Mouse (Mus musculus) hindbrain, embryonic 13.5 days (tissue): ENCODE measurements around the gene Ninj1. TPM values are rescaled to one million over a fixed set of nuclear protein-coding genes. Genes with fewer than 3 reads are reported as not detected.

Experiments used
- ATAC-seq: fragments of 200-750 bp; cut with Nextera tagmentation; 2 replicates; pipeline ENCODE4 v1.8.0; 2017; ENCODE audit warnings: moderate TSS enrichment; ENCODE audit not compliant: low FRiP score
- H3K27ac ChIP-seq: fragments of 300-500 bp; sonication (generic); 2 replicates; pipeline ENCODE4 v1.5.1; 2015; ENCODE audit warnings: inconsistent platforms, mild to moderate bottlenecking, moderate library complexity
- H3K27me3 ChIP-seq: fragments of 300-500 bp; sonication (generic); 2 replicates; pipeline ENCODE4 v1.6.1; 2015; ENCODE audit warnings: mild to moderate bottlenecking, inconsistent platforms
- H3K36me3 ChIP-seq: fragments of 300-500 bp; sonication (generic); 2 replicates; pipeline ENCODE4 v1.6.1; 2015; ENCODE audit warnings: mild to moderate bottlenecking, inconsistent platforms
- H3K4me1 ChIP-seq: fragments of 300-500 bp; sonication (generic); replicated peaks from 2 replicates; pipeline ENCODE4 v1.6.1; 2015; ENCODE audit warnings: inconsistent platforms
- H3K4me2 ChIP-seq: fragments of 300-500 bp; sonication (generic); 2 replicates; pipeline ENCODE4 v1.6.1; 2015; ENCODE audit warnings: inconsistent platforms, mild to moderate bottlenecking, moderate library complexity
- H3K4me3 ChIP-seq: fragments of 300-500 bp; sonication (generic); 2 replicates; pipeline ENCODE4 v1.5.1; 2015; ENCODE audit warnings: mild to moderate bottlenecking, inconsistent platforms
- H3K9ac ChIP-seq: fragments of 300-500 bp; sonication (generic); 2 replicates; pipeline ENCODE4 v1.6.1; 2015; ENCODE audit warnings: mild to moderate bottlenecking, inconsistent platforms
- H3K9me3 ChIP-seq: fragments of 300-500 bp; sonication (generic); 2 replicates; pipeline ENCODE4 v1.6.1; 2016; ENCODE audit warnings: inconsistent platforms
- WGBS: fragments of 180-500 bp; shearing (Covaris S2); methylation state at CpG from one replicate; pipeline ENCODE4 v1.1.7; 2015; 5-methylcytosine and 5-hydroxymethylcytosine counted together
- polyA plus RNA-seq: library from polyadenylated mRNA; unstranded; fragments of >200 nt; fragmentation: Nextera tagmentation; extraction: Ambion mirVana; gene quantifications from 2 replicates; pipeline ENCODE4 v1.2.1, GENCODE M21; 2015

Gene Ninj1
- polyA plus RNA-seq, 1 experiment from 2014 or later: 19.9 TPM

DNA sequence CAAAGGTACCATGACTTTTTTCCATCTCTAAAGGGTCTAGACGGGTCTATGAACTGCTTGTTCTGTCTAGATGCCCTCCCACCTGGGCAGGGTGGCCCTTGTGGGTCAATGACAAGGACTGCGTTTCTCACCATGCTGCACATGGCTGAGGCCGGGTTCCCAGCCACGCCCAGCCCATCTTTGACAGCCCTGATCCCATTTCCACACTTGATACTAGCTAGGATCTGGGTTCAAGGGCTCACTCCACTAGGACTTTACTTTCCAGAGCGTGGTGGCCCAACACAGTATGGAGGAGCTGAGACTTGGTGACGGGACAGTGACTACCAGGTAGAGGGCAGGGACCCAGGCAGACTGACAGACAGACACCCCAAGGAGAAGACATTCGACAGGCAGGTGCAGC lies 15.3 kb downstream of the Ninj1 start:
- WGBS: 92% methylated on average over 7 of the region's 7 CpGs
- Histone ChIP-seq H3K4me2 (no peak overlapping the region), H3K27ac (no peak overlapping the region), H3K4me1 (0 out of 2 replicates have a peak, but pooled peaks cover 5% of the 10 kb centered on the region), H3K9me3 (no peaks in the 10 kb centered on the region), H3K9ac (no peak overlapping the region), H3K4me3 (no peak overlapping the region), H3K36me3 (no peaks in the 10 kb centered on the region), H3K27me3 (peaks cover 15% of the 10 kb centered on the region; the same call in 1 of the 2 replicates)
- ATAC-seq: no peak

DNA sequence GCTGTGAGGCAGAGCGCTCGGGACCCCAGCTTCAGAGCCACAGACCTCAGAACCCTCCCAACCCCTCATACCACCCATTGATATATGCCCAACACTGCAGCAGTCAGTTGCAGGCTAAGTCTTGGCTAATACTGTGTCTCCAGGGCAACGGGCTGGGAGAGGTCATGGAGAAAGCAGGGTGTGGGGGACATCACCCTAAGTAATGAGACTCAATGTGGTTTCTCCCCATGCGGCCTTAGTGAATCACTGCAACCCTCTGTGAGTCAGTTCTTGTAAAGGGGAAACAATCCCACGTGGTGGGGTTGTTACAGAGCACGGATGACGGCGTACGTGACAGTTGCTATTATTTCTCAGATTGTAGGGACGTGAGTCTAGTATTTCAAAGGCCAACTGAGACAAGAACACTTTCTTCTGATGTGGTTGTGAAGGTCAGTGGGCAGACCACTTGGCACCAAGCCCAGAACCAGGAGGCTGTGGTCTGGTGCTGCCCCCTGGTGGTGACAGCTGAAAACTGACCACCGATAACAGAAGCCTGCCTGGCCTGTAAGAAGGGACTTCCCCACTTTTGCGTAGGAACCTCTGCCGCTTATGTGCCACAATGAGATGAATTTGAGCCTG lies 18.2 kb downstream of the Ninj1 start:
- no peak overlapping the region for H3K4me2 ChIP-seq
- H3K4me3 ChIP-seq: no peak overlapping the region
- no peaks in the 10 kb centered on the region for H3K9me3 ChIP-seq
- H3K9ac ChIP-seq: no peak overlapping the region
- peaks cover 22% of the 10 kb centered on the region; the same call in 1 of the 2 replicates for H3K27me3 ChIP-seq
- H3K36me3 ChIP-seq: no peaks in the 10 kb centered on the region
- ATAC-seq: peak; percentile 62
- WGBS: 36% methylated on average over 13 of the region's 13 CpGs
- no peak overlapping the region for H3K27ac ChIP-seq
- H3K4me1 ChIP-seq: 0 out of 2 replicates have a peak, but pooled peaks cover 5% of the 10 kb centered on the region

DNA sequence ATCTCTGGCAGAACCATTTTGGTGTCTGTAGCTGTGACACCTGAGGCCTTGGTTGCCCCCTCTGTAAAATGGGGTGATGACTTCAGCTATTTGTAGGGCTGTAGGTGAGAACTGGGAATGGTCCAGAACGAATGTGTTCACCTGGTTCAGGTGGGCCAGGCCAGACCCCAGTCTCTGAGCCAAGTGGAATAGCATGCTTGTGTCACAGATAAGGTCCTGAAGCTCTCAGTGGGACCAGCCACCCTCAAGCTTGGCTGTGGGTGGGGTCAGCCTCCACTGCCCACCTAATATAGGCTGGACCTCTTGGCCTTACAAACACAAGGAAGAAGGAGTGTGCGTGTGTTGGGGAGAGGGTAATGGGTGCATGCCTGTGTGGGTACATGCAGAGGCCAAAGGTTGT lies 19.1 kb downstream of the Ninj1 start:
- Histone ChIP-seq H3K27ac (no peak overlapping the region), H3K4me2 (no peak overlapping the region), H3K4me3 (no peak overlapping the region), H3K27me3 (0 out of 2 replicates have a peak, but pooled peaks cover 22% of the 10 kb centered on the region), H3K36me3 (no peaks in the 10 kb centered on the region), H3K9ac (no peak overlapping the region), H3K9me3 (no peaks in the 10 kb centered on the region), H3K4me1 (peaks cover 9% of the 10 kb centered on the region; the same call in 1 of the 2 replicates)
- no peak for ATAC-seq
- 96% methylated on average over 2 of the region's 2 CpGs for WGBS

DNA sequence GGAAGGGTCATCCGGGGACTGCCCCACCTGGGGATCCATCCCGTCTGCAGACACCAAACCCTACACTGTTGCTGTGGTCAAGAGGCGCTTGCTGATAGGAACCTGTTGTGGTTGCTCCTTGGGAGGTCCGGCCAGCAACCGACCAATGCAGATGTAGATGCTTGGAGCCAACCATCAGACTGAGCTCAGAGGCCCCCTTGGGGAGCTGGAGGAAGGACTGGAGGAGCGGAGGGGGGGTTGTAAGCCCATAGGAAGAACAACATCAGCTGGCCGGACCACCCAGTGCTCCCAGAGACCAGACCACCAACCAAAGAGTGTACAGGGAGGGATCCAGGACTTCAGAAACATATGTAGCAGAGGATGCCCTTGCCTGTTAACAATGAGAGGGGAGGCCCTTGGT lies 22.0 kb downstream of the Ninj1 start:
- H3K9me3 ChIP-seq: no peaks in the 10 kb centered on the region
- WGBS: 66% methylated on average over 7 of the region's 7 CpGs
- no peaks in the 10 kb centered on the region for H3K36me3 ChIP-seq
- H3K4me3 ChIP-seq: no peak overlapping the region
- H3K4me1 ChIP-seq: peaks cover 33% of the 10 kb centered on the region
- peaks cover 25% of the 10 kb centered on the region; the same call in 1 of the 2 replicates for H3K27me3 ChIP-seq
- no peak for ATAC-seq
- H3K27ac ChIP-seq: no peak overlapping the region
- no peak overlapping the region for H3K4me2 ChIP-seq
- no peak overlapping the region for H3K9ac ChIP-seq

DNA sequence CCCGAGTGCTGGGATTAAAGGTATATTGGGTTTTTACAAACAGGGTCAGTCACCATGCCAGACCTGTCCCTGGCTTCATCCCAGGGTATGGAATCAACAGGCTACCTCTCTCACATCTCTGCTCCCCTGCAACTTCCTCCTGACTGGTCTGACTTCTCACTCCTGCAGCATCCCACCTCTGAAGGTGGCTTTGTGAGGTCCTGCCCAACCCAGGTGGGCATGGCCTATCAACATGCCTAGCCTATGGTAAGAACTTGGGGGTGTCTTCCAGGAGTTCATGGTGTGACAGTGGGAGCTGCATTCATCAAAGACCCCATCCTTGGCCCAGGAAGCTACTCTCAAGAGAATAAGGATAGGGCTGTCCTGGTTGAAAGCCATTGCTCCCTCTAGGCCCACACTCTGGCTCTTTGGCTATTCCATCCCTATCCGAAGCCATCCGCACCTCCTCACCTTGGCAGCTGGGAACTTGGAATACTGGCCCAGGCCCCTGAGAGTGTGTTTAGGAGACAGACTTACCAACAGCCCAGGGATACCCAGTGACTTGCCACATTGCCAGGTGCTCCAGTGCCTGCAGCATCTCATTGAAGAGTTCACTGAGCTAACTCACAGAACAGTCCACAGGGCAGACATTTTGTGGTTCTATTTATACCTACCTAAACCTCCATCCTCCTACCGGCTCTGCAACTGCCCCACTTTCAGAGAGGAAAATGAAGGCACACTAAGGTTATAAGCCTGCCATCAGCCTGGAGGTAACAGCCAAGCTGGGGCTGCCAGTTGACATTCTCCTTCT lies 25.6 kb downstream of the Ninj1 start:
- 88% methylated on average over 4 of the region's 4 CpGs for WGBS
- Histone ChIP-seq H3K4me3 (no peak overlapping the region), H3K36me3 (no peaks in the 10 kb centered on the region), H3K9ac (no peak overlapping the region), H3K9me3 (no peaks in the 10 kb centered on the region), H3K4me2 (no peak overlapping the region), H3K4me1 (peaks cover 49% of the 10 kb centered on the region), H3K27ac (peak overlapping the region; percentile 10; the same call in 1 of the 2 replicates), H3K27me3 (peaks cover 44% of the 10 kb centered on the region)
- no peak for ATAC-seq

DNA sequence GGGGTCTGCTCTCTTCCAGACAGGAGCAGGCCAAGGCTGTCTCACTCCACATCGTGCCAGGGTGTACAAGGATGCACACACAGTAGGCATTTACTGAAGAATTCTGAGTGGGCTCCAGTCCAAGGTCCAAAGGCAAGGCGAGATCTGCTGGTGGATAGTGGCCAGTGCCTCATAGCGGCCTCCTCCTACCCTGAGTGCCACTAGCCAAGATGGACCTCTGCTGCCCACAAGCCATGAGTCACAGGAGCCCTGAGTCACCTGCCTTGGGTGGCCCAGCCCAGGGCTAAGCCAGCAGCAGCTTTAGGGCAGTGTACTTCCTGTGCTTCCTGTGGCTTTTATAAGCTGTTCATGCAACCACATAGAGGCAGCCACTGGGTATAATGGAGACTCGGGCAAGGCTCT lies 26.2 kb downstream of the Ninj1 start:
- no peak for ATAC-seq
- H3K9me3 ChIP-seq: no peaks in the 10 kb centered on the region
- H3K4me3 ChIP-seq: no peak overlapping the region
- peaks cover 45% of the 10 kb centered on the region for H3K27me3 ChIP-seq
- H3K36me3 ChIP-seq: no peaks in the 10 kb centered on the region
- no peak overlapping the region for H3K9ac ChIP-seq
- 63% methylated on average over 4 of the region's 4 CpGs for WGBS
- H3K4me2 ChIP-seq: no peak overlapping the region
- H3K27ac ChIP-seq: peak overlapping the region; percentile 10; the same call in 1 of the 2 replicates
- peaks cover 49% of the 10 kb centered on the region for H3K4me1 ChIP-seq

DNA sequence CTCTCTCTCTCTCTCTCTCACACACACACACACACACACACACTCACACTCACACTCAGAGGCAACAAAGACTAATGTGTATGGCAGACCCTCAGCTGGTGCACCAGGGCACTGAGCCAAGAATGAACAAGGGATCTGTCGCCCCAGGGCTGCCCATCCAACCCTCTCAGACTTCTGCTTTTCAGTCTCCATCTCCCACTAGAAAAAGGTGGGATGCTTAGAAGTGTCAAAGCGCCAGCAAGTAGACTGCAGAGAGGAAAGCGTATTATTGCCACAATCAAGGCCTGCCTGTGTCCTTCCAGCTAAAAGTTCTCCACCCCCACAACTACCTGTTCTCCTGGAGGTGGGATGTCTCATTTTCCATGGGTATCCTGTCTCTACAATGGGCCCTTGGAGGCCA lies 27.2 kb downstream of the Ninj1 start:
- H3K9me3 ChIP-seq: no peaks in the 10 kb centered on the region
- 0 out of 2 replicates have a peak overlapping the region, but pooled peaks have one; percentile 40 for H3K27ac ChIP-seq
- no peak for ATAC-seq
- peak overlapping the region; percentile 82 for H3K9ac ChIP-seq
- 65% methylated on average over 3 of the region's 3 CpGs for WGBS
- no peak overlapping the region; the same call in 1 of the 2 replicates for H3K4me3 ChIP-seq
- H3K36me3 ChIP-seq: no peaks in the 10 kb centered on the region
- H3K27me3 ChIP-seq: peaks cover 46% of the 10 kb centered on the region
- H3K4me2 ChIP-seq: peak overlapping the region; percentile 83
- H3K4me1 ChIP-seq: peaks cover 49% of the 10 kb centered on the region

DNA sequence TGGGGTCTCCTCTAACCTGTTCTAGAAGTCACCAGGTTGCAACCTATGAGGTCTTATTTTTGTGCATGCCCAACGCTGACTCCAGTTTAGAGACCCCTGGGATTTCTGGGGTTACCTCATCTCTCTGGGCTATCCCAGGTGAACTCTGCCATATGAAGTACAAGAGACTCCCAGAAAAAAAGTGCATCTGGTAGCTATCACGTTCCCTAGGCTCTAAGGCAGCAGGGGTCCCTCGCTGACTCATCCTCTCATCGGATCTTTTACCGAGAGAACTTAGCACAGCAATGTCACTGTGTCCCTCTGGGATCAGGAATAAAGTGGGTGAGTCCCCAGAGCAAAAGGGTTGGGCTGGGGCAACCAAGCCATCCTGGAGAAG lies 27.8 kb downstream of the Ninj1 start:
- WGBS: 12% methylated on average over 5 of the region's 5 CpGs
- peak overlapping the region; percentile 83 for H3K4me2 ChIP-seq
- ATAC-seq: no peak; the same call in 1 of the 2 replicates
- peak overlapping the region; percentile 82 for H3K9ac ChIP-seq
- H3K27ac ChIP-seq: peak overlapping the region; percentile 48; the same call in 1 of the 2 replicates
- no peaks in the 10 kb centered on the region for H3K36me3 ChIP-seq
- H3K4me1 ChIP-seq: peaks cover 49% of the 10 kb centered on the region
- H3K9me3 ChIP-seq: no peaks in the 10 kb centered on the region
- peak overlapping the region; percentile 74 for H3K4me3 ChIP-seq
- H3K27me3 ChIP-seq: peaks cover 46% of the 10 kb centered on the region

DNA sequence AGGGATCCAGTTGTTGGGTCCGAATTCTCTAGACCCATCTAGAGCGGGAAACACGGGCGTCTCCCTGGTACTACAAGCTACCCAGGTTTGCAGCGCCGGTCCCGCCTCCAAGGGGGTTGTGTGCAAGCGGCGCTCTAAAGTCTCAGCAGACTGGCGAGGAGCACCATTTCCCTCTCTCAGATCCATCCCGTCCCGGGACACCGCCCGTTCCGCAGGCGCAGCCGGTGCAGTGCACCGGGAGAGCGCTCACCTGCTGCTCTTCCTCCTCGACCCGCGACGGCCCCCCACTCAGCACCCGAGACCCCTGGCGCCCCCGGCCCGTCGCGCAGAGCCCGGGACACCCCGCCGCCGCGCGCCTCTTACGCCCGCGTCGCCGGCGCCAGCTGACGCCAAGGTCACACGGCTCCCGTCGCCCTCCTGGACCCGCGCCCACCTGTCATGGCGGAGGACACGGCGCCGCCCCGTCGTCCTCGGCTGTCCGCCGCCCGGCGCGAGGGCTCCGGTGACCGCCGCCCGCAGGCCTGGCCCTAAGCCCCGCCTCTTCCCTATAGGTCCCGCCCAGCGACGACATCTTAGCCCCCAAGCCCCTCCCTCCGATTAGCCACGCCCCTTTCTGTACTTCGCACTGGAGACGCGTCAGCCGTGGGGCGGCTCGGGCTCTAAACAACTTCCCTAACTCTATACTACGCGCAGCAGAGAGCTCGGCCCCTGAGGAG lies 28.4 kb downstream of the Ninj1 start, which contains the start of gene Card19:
Gene Card19 (minus strand): TSS at position 534 of the 716 bp plus-strand sequence.
- peaks cover 49% of the 10 kb centered on the region for H3K4me1 ChIP-seq
- H3K27ac ChIP-seq: peak within 1 kb of the TSS; percentile 48; the same call in 1 of the 2 replicates
- H3K36me3 ChIP-seq: no peaks in the 10 kb centered on the region
- no peaks in the 10 kb centered on the region for H3K9me3 ChIP-seq
- ATAC-seq: peak; percentile 84
- peak within 1 kb of the TSS; percentile 74 for H3K4me3 ChIP-seq
- peak within 1 kb of the TSS; percentile 82 for H3K9ac ChIP-seq
- WGBS: under 1% methylated on average over 77 of the region's 78 CpGs
- H3K27me3 ChIP-seq: peaks cover 50% of the 10 kb centered on the region
- H3K4me2 ChIP-seq: peak within 1 kb of the TSS; percentile 83

DNA sequence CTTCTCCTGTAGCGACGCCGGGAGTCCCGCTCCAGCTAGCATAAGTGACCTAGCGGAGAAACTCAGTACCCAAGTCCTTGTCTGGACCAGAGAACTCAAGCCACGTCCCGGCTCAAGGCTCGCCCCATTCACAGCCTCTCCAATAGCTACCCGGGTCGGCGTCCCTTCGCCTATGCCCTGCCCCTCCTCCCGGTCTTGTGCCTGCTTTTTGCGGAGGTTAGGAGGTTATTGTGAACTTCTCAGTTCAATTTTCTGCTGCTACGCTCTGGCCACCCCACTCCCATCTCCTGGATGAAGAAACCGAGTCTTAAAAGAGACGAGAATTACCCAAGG lies 28.9 kb downstream of the Ninj1 start:
- H3K4me2 ChIP-seq: peak overlapping the region; percentile 83
- ATAC-seq: peak; percentile 67
- H3K36me3 ChIP-seq: no peaks in the 10 kb centered on the region
- H3K27ac ChIP-seq: no peak overlapping the region
- peaks cover 50% of the 10 kb centered on the region for H3K27me3 ChIP-seq
- peaks cover 48% of the 10 kb centered on the region for H3K4me1 ChIP-seq
- H3K9ac ChIP-seq: peak overlapping the region; percentile 82
- WGBS: 1% methylated on average over 17 of the region's 17 CpGs
- peak overlapping the region; percentile 74 for H3K4me3 ChIP-seq
- H3K9me3 ChIP-seq: no peaks in the 10 kb centered on the region

DNA sequence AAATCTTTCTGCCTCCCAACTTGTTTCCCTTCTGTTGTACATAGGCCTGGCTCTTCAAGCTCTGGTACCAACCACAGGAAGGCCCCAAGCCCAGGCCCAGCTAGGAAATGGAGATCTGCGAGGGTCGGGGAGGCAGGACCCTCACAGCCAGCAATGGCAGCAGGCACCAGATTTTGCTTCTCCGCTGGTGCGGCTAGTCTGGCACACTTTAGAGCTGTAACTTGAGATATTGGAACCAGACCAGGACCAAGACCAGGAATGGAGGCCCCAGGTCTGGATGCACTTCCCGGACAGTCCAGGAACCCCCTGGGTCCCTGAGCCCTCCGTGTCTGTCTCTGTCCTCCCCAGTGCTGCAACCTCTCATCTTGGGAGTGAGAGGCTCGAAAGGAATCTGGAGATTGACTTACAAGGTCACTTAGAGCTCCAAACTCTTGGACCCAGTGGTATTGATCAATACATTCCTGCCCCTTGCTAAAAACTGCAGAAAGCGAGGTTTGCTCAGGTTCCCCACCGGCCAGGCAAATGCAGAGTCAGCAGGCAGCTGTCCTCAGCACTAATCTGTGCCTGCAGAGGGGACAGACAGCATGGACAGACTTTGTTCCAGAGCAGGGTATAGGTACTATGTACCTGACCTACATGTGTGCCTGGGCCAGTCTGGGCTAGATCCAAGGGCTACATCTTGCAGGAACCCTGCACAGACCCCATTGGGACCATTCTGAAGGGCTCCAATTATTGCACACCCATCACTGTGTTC lies 29.7 kb downstream of the Ninj1 start:
- H3K27ac ChIP-seq: no peak overlapping the region
- H3K9ac ChIP-seq: no peak overlapping the region
- peaks cover 50% of the 10 kb centered on the region for H3K27me3 ChIP-seq
- no peak overlapping the region for H3K4me3 ChIP-seq
- H3K4me1 ChIP-seq: peaks cover 40% of the 10 kb centered on the region
- H3K4me2 ChIP-seq: no peak overlapping the region
- WGBS: 63% methylated on average over 9 of the region's 9 CpGs
- H3K9me3 ChIP-seq: no peaks in the 10 kb centered on the region
- no peak for ATAC-seq
- H3K36me3 ChIP-seq: no peaks in the 10 kb centered on the region
